Mouse (Mus musculus) adrenal gland, adult (tissue): ENCODE data around the gene Fbxo39.
"Not testable (repeated sequence)": the region's sequence is repeated elsewhere in the genome, so short reads cannot be mapped to it uniquely, and the experiment has no call there.

Source experiments
- DNase-seq, 2 experiments: peaks; one replicate each; pipeline ENCODE4 v3.0.0; 2022 to 2023; ENCODE audit warnings: low spot score in 1 of 2; ENCODE audit not compliant: inconsistent age in 2 of 2

Gene Fbxo39

GRCm38 (mm10) chr11:72310491-72310890 lies 3.8 kb upstream of the Fbxo39 start:
- no peak for DNase-seq

- no peak for DNase-seq
These were observed 2.8 kb upstream of the Fbxo39 start for GRCm38 (mm10) chr11:72311355-72312001.

- no peak for DNase-seq
These were observed 3.8 kb downstream of the Fbxo39 start for GRCm38 (mm10) chr11:72318026-72318425.

GRCm38 (mm10) chr11:72324431-72324830 lies 10.2 kb downstream of the Fbxo39 start:
- no peak for DNase-seq

- DNase-seq, result no peak
These were observed 11.5 kb downstream of the Fbxo39 start for GRCm38 (mm10) chr11:72325701-72326100.

GRCm38 (mm10) chr11:72332951-72333667 lies 18.9 kb downstream of the Fbxo39 start:
- no peak for DNase-seq

GRCm38 (mm10) chr11:72334653-72335052 lies 20.4 kb downstream of the Fbxo39 start:
- DNase-seq, result no peak

GRCm38 (mm10) chr11:72336726-72337125 lies 22.5 kb downstream of the Fbxo39 start:
- DNase-seq, result no peak

GRCm38 (mm10) chr11:72338437-72338871 lies 24.2 kb downstream of the Fbxo39 start:
- no peak for DNase-seq

GRCm38 (mm10) chr11:72339716-72340115 lies 25.5 kb downstream of the Fbxo39 start:
- no peak for DNase-seq

- peak; percentile 51 to 87 for DNase-seq
These were observed 28.4 kb downstream of the Fbxo39 start for GRCm38 (mm10) chr11:72342549-72343237.

GRCm38 (mm10) chr11:72343238-72343625 lies 29.0 kb downstream of the Fbxo39 start:
- not testable (repeated sequence) for DNase-seq

- DNase-seq, result peak; percentile 33 to 78
These were observed 29.7 kb downstream of the Fbxo39 start for GRCm38 (mm10) chr11:72343904-72344303.

- no peak for DNase-seq
These were observed 30.2 kb downstream of the Fbxo39 start for GRCm38 (mm10) chr11:72344486-72344885.

- no peak for DNase-seq
These were observed 34.3 kb downstream of the Fbxo39 start for GRCm38 (mm10) chr11:72348563-72348962.

- no peak for DNase-seq
These were observed 34.8 kb downstream of the Fbxo39 start for GRCm38 (mm10) chr11:72349016-72349415.

- DNase-seq, result no peak
These were observed 35.4 kb downstream of the Fbxo39 start for GRCm38 (mm10) chr11:72349652-72350051.

GRCm38 (mm10) chr11:72352272-72352671 lies 38.0 kb downstream of the Fbxo39 start:
- no peak for DNase-seq

- no peak for DNase-seq
These were observed 38.9 kb downstream of the Fbxo39 start for GRCm38 (mm10) chr11:72353186-72353585.

- DNase-seq, result peak; percentile 52 to 89
These were observed 40.9 kb downstream of the Fbxo39 start for GRCm38 (mm10) chr11:72354971-72355728.
